In genomic region chr9:58440100-58440499, GRCm38 (mm10) we compare ENCODE assay signal across 8 mouse cellular contexts. TPM values are rescaled to one million over a fixed set of nuclear protein-coding genes. Genes with fewer than 3 reads are reported as not detected.
DNase-seq lines count a peak whose midpoint lies in the region; ATAC-seq lines count a peak whose summit lies in the region.
"Had no signal": no experiment of that assay in that cellular context is flagged by ENCODE, and none has a peak within 500 bp of the region (broad histone marks: within the 10 kb centered on the region; RNA-seq: fewer than 3 reads in every experiment).

No protein-coding gene starts in this region.

- no peak overlapping the region for H3K9ac ChIP-seq in heart, embryonic 13.5 days

- DNase-seq in ovary, adult 18-20 months (ENCODE audit: low spot score): peak; percentile 13
- DNase-seq in ovary, postnatal 14 days (ENCODE audit: low spot score): no peak
- DNase-seq in cerebellum, adult 8-10 months: peak; percentile 47
- DNase-seq in skeletal muscle tissue, adult 2 months (ENCODE audit: low read depth, low spot score): peak; percentile 57
- DNase-seq in kidney, postnatal 4 days: no peak
- no peak for DNase-seq in kidney, postnatal 14 days

- no peaks in the 10 kb centered on the region for H3K36me3 ChIP-seq in heart, embryonic 13.5 days

- H3K27me3 ChIP-seq in heart, embryonic 13.5 days (replicated peaks): 0 out of 2 replicates have a peak, but pooled peaks cover 4% of the 10 kb centered on the region

- no peak overlapping the region for H3K27ac ChIP-seq in heart, embryonic 13.5 days (replicated peaks)

- no peaks in the 10 kb centered on the region for H3K9me3 ChIP-seq in heart, embryonic 13.5 days

- H3K4me1 ChIP-seq in heart, embryonic 13.5 days: peaks cover 13% of the 10 kb centered on the region

- ATAC-seq in heart, embryonic 13.5 days (ENCODE audit: extremely low read depth, insufficient number of reproducible peaks, low FRiP score, low TSS enrichment): 0 out of 2 replicates have a peak, but pooled peaks have one; percentile 37

- H3K4me3 ChIP-seq in heart, embryonic 13.5 days: no peak overlapping the region
- H3K4me3 ChIP-seq: erythroblast, embryonic 14.5 days had no signal

- WGBS in heart, embryonic 13.5 days: 79% methylated on average over 6 of the region's 6 CpGs

- H3K4me2 ChIP-seq in heart, embryonic 13.5 days: no peak overlapping the region

RNA-seq across cellular contexts. Expression of gene Insyn1, which starts 48.3 kb away (rescaled TPM):
- polyA plus RNA-seq in heart, embryonic 13.5 days (2015; fragmentation: Nextera tagmentation; extraction: Ambion mirVana): 0.74 and 1.1 TPM in 2 replicates
- polyA plus RNA-seq: erythroblast, embryonic 14.5 days had no signal

Comparison
In these comparisons a context has a peak if more than half of its experiments do, and no peak if none do; other contexts are left out.
1. DNase-seq: peak in ovary, adult 18-20 months (single experiment), cerebellum, adult 8-10 months (single experiment) and skeletal muscle tissue, adult 2 months (single experiment); none in ovary, postnatal 14 days (single experiment), kidney, postnatal 4 days (0 of 2) and kidney, postnatal 14 days (single experiment).